Mouse (Mus musculus) testis, adult 2 months (tissue): Measurements from ENCODE around the gene Pax8.

Source experiments
- CTCF ChIP-seq: fragments of 200-500 bp; IDR thresholded peaks from 2 replicates; pipeline ENCODE4 v1.5.1; 2012; ENCODE audit warnings: low read depth, mild to moderate bottlenecking, inconsistent platforms, low read length, moderate library complexity; ENCODE audit not compliant: control insufficient read depth, insufficient read depth, insufficient replicate concordance
- POLR2A ChIP-seq: fragments of 200-500 bp; IDR thresholded peaks from 2 replicates; pipeline ENCODE4 v1.6.1; 2012; ENCODE audit warnings: low read depth, mild to moderate bottlenecking, inconsistent platforms, low read length, moderate library complexity; ENCODE audit not compliant: control insufficient read depth

GRCm38 (mm10) chr2:24405345-24406012, 69.9 kb downstream of the Pax8 start:
- TF ChIP-seq CTCF (peak; percentile 57; the same call in 1 of the 2 replicates), POLR2A (no peak)
